Mouse (Mus musculus): ENCODE measurements around the gene Dnah8.

DNA sequence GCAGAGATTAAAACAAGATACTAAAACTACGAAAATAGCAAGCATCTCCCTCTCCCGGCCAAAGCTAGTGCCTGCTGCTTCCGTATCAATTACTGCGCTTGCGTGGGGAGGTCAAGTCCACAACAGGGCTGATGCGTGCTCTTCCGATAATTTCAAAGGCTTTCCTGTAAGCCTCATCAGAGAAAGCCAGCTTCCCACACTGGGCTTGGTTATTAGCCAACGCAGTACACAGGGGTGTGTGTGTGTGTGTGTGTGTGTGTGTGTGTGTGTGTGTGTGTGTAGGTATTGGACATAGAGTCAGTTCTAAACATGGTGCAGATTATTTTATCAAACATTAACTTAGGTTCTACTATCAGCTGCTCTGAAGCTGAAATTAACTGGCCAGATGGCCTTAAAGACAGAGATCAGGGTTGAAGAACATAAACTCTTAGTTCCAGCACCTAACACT lies 17.5 kb upstream of the Dnah8 start:
- TF ChIP-seq CTCF (conservative IDR thresholded peaks at IDR 0.05; ENCODE audit: low read length), result peak; percentile 18; the same call in 1 of the 2 replicates
- TF ChIP-seq NANOG (IDR thresholded peaks at IDR 0.05; ENCODE audit: borderline replicate concordance, low read length), result no peak
- no peak for TF ChIP-seq POU5F1 (IDR thresholded peaks at IDR 0.05; ENCODE audit: borderline replicate concordance, low read length)
